Mouse (Mus musculus): ENCODE results near the gene Zkscan4. TPM values are rescaled to one million over a fixed set of nuclear protein-coding genes. Genes with fewer than 3 reads are reported as not detected.
"Not testable (repeated sequence)": the region's sequence is repeated elsewhere in the genome, so short reads cannot be mapped to it uniquely, and the experiment has no call there.

The Zkscan4 gene
- 1.4 and 1.6 TPM in 2 replicates for total RNA-seq (2017)

DNA sequence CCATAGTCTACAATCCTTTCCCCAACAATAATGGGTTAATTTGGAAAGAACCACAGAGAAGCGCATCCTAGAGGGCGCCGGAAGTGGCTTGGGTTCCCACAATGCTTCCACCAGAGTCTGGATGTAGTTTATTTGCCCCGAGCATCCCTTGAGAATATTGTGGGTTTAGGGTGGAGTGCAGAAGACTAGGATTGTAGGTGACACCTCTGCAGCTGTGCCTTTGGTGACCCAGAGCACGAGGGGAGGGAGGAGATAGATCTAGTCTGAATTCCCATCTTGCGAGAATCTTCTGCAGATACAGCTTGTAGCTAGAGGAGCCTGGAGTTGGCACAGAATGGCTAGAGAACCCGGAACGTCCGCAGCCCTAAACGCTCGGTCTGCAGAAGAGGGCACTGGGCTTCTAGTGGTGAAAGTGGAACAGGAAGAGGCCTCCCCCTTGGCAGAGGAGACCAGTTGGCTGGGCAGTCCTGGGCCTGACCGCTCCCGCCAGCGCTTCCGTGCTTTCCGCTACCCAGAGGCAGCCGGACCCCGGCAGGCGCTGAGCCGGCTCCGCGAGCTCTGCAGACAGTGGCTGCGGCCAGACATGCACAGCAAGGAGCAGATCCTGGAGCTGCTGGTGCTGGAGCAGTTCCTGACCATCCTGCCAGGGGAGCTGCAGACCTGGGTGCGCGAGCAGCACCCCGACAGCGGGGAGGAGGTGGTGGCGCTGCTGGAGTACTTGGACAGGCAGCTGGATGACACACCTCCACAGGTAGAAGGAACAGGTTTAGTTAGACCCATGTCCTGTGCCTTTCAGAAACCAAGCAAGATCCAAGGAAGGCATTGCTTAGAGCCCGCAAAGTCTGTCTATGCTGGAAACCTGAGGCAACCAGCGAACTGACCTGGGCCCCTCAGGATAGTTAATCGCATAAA is at the start of gene Zkscan4, which contains the start of gene Gm10065:
Gene Zkscan4, plus strand, starts transcription at position 149 of the 912 bp plus-strand sequence.
Gene Gm10065, minus strand, starts transcription at position 683 of the 912 bp plus-strand sequence.
- peak; percentile 62 to 71 for ATAC-seq (replicated peaks in 1 of 2; ENCODE audit: insufficient read depth in 1 of 2, low FRiP score in 2 of 2, low TSS enrichment in 1 of 2, low read depth in 1 of 2, poor library complexity in 2 of 2, severe bottlenecking in 2 of 2)

DNA sequence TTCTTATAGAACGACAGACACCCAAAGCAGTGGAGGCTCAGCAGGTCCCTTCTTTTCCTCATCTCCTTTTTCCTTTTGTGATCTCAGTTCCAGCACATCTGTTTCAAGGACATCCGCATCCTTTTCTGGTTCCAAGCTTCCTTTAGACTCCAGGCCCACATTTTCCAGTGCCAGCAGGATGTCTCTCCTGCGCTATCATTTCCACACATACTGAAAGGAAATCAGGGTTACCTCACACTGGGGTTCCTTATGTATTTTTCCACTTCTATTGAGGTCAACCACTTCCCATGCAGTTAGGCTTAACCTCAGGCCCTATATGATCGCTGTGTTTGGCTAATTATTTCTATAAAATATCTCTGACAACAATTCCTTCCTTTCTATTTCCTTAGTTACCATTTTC is 43.2 kb upstream of the Zkscan4 start:
- ATAC-seq (replicated peaks in 1 of 2; ENCODE audit: insufficient read depth in 1 of 2, low FRiP score in 2 of 2, low TSS enrichment in 1 of 2, low read depth in 1 of 2, poor library complexity in 2 of 2, severe bottlenecking in 2 of 2), result no peak

DNA sequence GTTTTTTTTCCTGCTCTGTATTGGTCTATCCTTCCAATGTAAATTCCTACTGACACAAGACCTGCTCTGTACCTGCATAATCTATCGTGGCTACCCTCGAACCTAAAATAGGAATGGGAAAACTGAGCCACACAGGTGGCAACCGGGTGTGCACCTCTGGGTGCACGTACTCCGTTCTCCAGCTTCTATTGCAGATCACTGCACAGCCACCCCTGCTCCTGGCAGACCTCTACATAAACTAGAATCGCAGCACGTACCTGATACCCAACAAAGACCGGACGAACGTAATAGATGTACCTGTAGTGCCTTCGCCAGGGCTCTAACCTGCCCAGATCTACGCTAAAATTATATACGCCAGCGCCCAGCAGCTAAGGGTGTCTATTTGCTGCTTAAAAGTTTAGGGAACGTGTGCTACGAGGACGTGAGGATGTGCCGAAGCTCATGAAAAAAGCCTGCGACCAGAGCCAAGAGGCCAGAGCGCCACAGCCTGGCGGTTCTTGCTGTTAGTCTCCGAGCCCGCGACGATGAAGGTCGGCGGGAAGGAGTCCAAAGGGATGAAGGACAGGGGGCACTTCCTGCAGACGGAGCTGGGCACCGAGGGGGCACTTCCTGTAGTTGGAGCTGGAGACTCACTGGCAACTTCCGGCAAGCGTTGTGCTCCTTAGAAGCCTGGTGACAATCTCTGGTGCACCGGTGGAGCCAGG is 38.1 kb upstream of the Zkscan4 start, which contains the start of gene Pgbd1:
Gene Pgbd1, minus strand, starts transcription at position 556 of the 704 bp plus-strand sequence.
- ATAC-seq (replicated peaks in 1 of 2; ENCODE audit: insufficient read depth in 1 of 2, low FRiP score in 2 of 2, low TSS enrichment in 1 of 2, low read depth in 1 of 2, poor library complexity in 2 of 2, severe bottlenecking in 2 of 2), result peak; percentile 82 to 83

DNA sequence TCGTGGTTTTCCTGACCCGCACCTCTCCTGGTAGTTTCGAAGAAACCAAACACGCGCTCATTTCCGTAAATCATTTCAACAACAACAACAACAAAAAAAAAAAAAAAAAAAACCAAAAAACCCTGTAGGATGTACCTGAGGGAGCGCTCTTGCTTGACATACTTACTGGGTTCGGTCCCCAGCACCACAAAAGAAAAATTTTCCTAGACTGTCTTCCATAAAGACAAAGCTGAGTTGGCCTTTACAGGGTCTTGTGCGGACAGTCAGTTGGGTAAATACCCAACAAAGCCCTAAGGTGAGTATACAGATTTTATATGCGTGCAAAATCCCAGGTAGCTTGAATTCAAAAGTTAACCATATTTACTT is 37.5 kb upstream of the Zkscan4 start:
- ATAC-seq (replicated peaks in 1 of 2; ENCODE audit: insufficient read depth in 1 of 2, low FRiP score in 2 of 2, low TSS enrichment in 1 of 2, low read depth in 1 of 2, poor library complexity in 2 of 2, severe bottlenecking in 2 of 2), result no peak

DNA sequence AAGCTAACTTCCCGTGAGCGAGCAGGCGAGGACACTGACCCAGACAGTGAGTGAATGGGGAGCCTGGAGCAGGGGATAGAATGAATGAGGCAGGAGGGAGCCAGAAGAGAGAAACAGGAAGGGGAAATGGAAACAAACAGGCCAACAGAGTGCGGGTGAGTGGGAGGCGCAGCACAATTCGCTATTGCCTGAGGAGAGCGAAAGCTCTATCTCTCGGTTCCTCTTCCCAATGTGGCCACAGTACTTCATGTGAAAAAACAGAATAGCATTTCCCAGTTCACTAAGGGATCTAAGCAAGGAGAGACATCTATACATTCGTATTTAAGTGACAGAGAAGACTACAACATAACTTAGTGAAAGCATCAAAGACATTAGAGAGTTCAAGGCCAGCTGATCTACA is 31.9 kb upstream of the Zkscan4 start:
- ATAC-seq (replicated peaks in 1 of 2; ENCODE audit: insufficient read depth in 1 of 2, low FRiP score in 2 of 2, low TSS enrichment in 1 of 2, low read depth in 1 of 2, poor library complexity in 2 of 2, severe bottlenecking in 2 of 2), result no peak

DNA sequence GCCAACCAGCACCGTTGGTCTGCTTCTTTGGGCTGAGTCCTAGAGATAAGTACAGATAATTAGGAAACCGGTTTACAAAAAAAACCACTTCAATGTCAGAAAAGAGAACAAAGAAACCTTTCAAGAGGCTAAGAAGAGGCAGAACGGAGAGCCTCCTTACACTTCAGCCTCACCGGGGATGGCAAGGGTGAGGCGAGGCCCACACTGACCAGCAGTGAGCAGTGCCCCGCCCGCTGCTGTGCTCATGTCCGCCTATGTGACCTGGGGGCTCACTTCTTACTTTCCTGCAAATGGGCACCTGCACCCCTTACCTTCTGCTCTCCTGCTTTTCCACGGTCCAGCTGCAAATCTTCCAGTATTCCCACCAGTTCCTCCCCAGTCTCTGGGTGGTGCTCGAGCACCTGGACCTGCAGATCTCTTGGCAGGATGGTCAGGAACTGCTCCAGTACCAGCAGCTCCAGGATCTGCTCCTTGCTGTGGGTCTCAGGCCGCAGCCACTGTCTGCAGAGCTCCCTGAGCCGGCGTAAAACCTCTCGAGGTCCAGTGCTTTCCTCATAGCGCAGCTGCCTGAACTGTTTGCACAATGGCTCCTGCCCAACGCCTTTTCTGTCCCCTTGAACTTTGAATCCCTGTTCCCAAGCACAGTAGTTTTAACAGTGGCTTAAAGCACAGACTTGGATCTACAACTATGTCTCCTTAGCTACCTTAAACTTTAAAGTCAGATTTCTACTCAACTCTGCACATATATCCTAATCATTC is 30.7 kb upstream of the Zkscan4 start:
- ATAC-seq (replicated peaks in 1 of 2; ENCODE audit: insufficient read depth in 1 of 2, low FRiP score in 2 of 2, low TSS enrichment in 1 of 2, low read depth in 1 of 2, poor library complexity in 2 of 2, severe bottlenecking in 2 of 2), result no peak

DNA sequence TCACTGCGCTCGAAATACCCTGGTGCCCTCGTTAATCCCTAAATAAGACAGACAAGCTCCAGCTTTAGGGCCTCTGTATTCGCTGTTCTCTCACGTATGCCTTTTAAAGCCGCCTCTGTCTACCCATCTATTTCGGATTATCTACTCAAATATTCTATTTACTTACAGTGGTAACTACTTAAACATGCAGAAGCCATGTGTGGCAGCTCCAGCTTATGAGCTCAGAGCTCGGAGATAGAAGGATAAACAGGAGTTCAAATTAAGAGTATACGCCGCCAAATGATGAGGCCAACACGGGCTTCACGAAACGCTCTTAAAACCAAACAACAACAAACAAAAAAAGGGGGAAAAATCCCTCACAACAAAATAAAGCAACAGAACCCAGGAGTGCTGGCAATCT is 25.7 kb upstream of the Zkscan4 start:
- ATAC-seq (replicated peaks in 1 of 2; ENCODE audit: insufficient read depth in 1 of 2, low FRiP score in 2 of 2, low TSS enrichment in 1 of 2, low read depth in 1 of 2, poor library complexity in 2 of 2, severe bottlenecking in 2 of 2), result peak in 1 of 2 experiments; percentile 24; a peak in 1 of 4 replicates

DNA sequence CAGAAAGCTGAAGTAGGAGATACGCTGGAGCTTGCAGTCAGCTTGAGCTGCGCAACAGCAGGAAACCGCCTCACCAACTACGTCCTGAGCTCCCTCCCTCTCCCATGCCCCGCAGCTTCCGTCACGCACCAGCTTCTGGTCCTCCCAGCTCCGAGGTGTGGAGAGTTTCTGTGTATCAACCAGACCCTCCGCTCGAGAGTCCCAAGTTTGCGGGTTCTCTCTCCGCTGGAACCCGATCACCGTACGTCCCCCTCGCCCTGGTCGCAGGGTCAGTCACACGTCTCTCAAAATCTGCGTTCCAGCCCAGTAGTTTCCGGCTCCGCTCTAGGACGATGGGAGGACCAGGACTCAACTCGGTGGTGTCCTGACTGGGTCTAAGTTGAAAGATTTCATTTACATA is 25.3 kb upstream of the Zkscan4 start, which contains the start of gene Zscan26:
Gene Zscan26, minus strand, starts transcription at position 282 of the 400 bp plus-strand sequence.
- peak; percentile 91 to 97 for ATAC-seq (replicated peaks in 1 of 2; ENCODE audit: insufficient read depth in 1 of 2, low FRiP score in 2 of 2, low TSS enrichment in 1 of 2, low read depth in 1 of 2, poor library complexity in 2 of 2, severe bottlenecking in 2 of 2)

DNA sequence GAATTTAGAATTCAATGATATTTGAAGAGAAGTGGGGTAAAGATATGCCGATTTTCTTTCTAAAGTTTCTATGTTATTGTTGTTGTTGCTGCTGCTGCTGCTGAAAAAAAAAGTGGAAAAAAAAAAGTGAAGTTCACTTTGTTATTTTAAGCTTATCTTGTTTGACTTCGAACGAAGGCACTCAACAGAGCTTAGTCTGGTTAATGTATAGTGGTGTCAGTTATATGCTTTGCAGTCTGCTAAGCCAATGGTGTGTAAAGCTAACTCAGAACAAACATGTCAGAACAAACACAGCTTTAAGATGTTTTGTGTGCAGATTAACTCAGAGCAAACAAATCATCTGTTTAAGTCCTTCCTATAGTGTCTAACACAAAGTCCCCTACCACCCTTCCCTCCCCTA is 24.6 kb upstream of the Zkscan4 start:
- ATAC-seq (replicated peaks in 1 of 2; ENCODE audit: insufficient read depth in 1 of 2, low FRiP score in 2 of 2, low TSS enrichment in 1 of 2, low read depth in 1 of 2, poor library complexity in 2 of 2, severe bottlenecking in 2 of 2), result no peak

DNA sequence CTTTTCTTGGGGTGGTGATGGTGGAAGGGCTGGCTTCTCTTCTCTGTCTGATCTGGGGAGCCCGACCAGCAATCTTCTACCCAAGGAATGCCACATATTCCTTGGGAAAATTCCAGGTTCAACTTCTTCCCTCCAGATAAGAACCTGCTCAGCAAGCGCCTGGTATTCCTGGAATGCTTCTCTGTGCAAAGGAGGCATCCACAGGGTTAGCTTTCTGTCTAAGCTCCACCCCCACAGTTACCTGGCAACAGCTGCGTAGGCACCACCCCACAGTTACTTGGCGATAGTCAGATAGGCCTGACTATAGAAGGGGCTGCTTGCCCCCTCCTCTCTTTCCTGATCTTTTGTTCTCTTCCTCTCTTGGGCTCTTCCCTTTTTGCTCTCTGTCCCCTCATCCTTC is 22.4 kb upstream of the Zkscan4 start:
- ATAC-seq (replicated peaks in 1 of 2; ENCODE audit: insufficient read depth in 1 of 2, low FRiP score in 2 of 2, low TSS enrichment in 1 of 2, low read depth in 1 of 2, poor library complexity in 2 of 2, severe bottlenecking in 2 of 2), result no peak

DNA sequence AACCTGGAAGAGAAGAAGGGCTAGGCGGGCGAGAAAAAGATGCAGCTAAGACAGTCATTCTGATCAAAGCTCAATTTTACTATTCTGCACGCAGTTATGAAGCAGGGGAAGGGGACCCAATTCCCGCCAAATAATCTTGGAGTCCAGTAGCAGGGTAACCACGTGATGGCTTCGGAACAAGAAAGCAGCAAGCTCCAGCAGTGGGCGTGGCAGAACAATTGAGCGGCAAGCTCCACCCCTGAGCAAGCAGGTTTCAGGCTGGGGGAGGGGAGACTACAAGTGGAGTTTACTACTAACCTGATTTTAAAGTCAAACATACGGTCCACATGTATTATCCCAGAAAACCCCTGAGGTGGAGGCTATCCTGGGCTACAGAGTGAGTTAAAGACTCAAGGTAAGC is 16.2 kb upstream of the Zkscan4 start:
- ATAC-seq (replicated peaks in 1 of 2; ENCODE audit: insufficient read depth in 1 of 2, low FRiP score in 2 of 2, low TSS enrichment in 1 of 2, low read depth in 1 of 2, poor library complexity in 2 of 2, severe bottlenecking in 2 of 2), result not testable (repeated sequence)

DNA sequence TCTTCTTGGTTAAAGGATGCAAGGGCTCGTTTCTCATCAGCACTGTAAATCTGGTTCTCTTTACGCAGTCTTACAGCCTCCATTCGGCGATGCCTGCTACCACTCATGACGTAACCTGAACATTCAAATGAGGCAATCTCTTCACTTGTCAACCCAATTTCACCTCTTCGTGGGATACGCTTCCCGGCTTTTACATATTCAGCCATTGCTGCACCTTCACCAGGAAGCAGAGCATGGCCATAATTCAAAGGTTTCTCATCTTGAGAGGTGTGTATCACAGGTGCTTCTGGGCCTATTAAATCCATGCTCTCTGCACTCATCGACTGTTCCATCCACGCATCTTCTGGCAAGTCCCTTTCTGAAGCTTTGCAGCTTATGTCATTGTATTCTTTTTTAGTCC is 11.4 kb upstream of the Zkscan4 start:
- ATAC-seq (replicated peaks in 1 of 2; ENCODE audit: insufficient read depth in 1 of 2, low FRiP score in 2 of 2, low TSS enrichment in 1 of 2, low read depth in 1 of 2, poor library complexity in 2 of 2, severe bottlenecking in 2 of 2), result no peak

DNA sequence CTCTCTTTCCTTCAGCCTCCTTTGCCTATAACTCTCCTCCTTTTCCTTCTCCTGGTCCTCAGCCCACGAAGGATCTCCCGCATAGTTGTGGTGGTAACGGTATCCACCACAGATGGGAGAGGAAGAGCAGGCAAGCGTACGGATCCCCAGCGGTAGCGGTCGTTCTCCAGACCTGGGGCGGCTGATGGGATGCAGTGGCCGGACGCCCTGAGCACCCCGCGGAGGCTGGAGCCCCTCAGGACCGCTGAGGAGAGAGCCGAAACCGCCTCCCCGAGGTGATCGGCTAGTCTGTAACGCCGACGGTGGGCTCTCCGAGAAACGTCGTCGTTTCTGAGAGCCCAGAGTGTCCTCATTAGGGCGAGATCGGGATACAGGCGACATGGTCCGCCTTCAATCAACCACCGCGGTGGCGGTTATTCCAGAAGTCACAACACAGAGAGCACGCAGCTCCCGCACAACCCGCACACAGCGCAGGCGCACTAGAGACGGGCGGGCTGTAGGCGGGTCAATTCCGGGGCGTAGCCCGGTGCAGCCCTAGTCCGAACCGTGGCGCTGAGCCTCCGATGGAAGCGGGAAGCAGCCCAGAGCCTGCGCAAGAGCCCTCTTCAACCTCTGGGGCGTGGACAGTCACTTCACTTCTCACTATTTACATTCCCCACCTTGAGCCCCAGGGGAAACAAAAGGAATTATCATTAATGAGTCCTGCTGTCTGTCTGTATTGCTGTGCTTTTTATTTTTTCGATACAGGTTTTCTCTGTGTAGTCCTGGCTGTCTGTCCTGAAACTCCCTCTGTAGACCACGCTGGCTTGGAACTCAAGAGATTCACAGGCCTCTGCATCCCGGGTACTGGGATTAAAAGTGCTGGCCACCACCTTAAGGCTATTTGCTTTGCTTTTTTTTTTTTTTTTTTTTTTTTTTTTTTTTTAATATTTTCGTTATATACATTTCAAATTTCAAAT is 10.4 kb upstream of the Zkscan4 start, which contains the start of gene Nkapl:
Gene Nkapl, minus strand, starts transcription at position 449 of the 959 bp plus-strand sequence.
- ATAC-seq (replicated peaks in 1 of 2; ENCODE audit: insufficient read depth in 1 of 2, low FRiP score in 2 of 2, low TSS enrichment in 1 of 2, low read depth in 1 of 2, poor library complexity in 2 of 2, severe bottlenecking in 2 of 2), result peak; percentile 94 to 99

DNA sequence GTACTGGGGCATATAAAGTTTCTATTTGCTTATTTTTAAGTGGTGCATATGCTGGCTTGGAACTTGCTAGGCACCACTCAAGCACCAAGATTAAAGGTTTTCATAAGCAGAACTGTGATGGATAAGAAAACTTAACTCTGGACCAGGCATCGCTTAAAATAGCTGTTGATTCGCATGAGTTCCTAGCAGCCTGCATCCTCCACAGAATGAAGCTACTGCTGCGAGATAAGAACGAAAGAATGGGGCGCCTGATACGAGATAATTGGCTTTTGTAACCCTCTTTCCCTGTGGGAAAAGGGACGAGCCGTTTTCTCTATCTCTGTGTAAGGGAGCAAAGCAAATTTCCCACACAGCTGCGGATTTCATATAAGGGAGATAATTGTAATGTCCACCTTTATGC is 9.6 kb upstream of the Zkscan4 start:
- no peak for ATAC-seq (replicated peaks in 1 of 2; ENCODE audit: insufficient read depth in 1 of 2, low FRiP score in 2 of 2, low TSS enrichment in 1 of 2, low read depth in 1 of 2, poor library complexity in 2 of 2, severe bottlenecking in 2 of 2)

DNA sequence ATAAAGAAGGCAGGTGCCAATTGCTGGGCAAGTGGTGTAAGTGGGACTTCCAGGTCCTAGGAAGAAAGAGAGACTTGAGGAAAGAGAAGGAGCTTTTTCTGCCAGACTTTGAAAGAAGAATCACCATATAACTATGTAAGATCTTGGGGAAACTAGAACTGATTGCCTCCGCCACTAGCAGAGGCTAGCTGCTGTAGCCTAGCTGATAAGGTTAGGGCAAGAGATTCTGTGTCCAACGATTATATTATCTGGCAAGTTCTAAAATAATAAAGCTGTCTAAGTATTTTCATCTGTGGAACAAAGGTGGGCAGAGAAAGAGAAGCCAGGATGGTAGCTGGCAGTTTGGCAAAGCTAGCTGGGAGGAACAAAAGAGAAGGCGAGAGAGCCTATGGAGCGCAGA is 6.3 kb upstream of the Zkscan4 start:
- ATAC-seq (replicated peaks in 1 of 2; ENCODE audit: insufficient read depth in 1 of 2, low FRiP score in 2 of 2, low TSS enrichment in 1 of 2, low read depth in 1 of 2, poor library complexity in 2 of 2, severe bottlenecking in 2 of 2), result no peak

DNA sequence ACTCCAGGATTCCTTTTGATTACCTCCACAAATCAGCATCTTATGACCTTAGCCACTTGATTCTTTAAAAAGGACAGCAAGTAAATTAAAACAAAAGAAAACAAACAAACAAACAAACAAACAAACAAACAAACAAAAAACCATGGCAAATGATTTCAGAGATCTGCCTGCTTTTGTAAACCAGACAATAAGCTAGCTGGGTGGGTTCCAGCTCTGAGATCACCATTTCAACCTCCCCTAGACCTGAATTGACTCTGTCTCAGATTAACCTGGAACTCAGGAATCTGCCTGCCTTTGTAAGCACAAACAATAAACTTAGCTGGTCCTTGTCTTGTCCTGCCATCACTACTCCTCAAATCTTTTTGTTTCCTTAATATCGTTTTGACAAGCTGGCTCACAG is 8.2 kb downstream of the Zkscan4 start:
- no peak for ATAC-seq (replicated peaks in 1 of 2; ENCODE audit: insufficient read depth in 1 of 2, low FRiP score in 2 of 2, low TSS enrichment in 1 of 2, low read depth in 1 of 2, poor library complexity in 2 of 2, severe bottlenecking in 2 of 2)

Measured in hematopoietic stem cell, adult 5-6 weeks (primary cell).